Mouse (Mus musculus): ENCODE data around the gene 0610030E20Rik. TPM values are rescaled to one million over a fixed set of nuclear protein-coding genes. Genes with fewer than 3 reads are reported as not detected.
A peak's percentile ranks its signal among the peaks of the same experiment; 100 is the strongest.

0610030E20Rik gene
- polyA plus RNA-seq, 1 experiment from 2014 or later: 16.0 TPM

GRCm38 (mm10) chr6:72362132-72363028 lies 15.3 kb downstream of the 0610030E20Rik start:
- peak; percentile 97 for ATAC-seq (replicated peaks; ENCODE audit: extremely low read depth, insufficient read depth, low FRiP score)
- H3K9me3 ChIP-seq (replicated peaks; ENCODE audit: control insufficient read depth, low read length): no peaks in the 10 kb centered on the region
- peak overlapping the region; percentile 94 for H3K4me3 ChIP-seq (ENCODE audit: low read length)
- peaks cover 10% of the 10 kb centered on the region; the same call in 1 of the 2 replicates for H3K36me3 ChIP-seq (ENCODE audit: control insufficient read depth, insufficient read depth)
- WGBS: under 1% methylated on average over 42 of the region's 42 CpGs
- no peaks in the 10 kb centered on the region for H3K27me3 ChIP-seq (ENCODE audit: control insufficient read depth, insufficient read depth, low read length)
- H3K4me1 ChIP-seq (ENCODE audit: control insufficient read depth, insufficient read depth, low read length): peaks cover 17% of the 10 kb centered on the region
- H3K4me2 ChIP-seq (ENCODE audit: low read depth, low read length): peak overlapping the region; percentile 90
- H3K9ac ChIP-seq (ENCODE audit: low read length): peak overlapping the region; percentile 85
- peak overlapping the region; percentile 87 for H3K27ac ChIP-seq (ENCODE audit: low read length)

GRCm38 (mm10) chr6:72364009-72364408 lies 16.9 kb downstream of the 0610030E20Rik start:
- WGBS: 40% methylated on average over 7 of the region's 7 CpGs
- H3K4me3 ChIP-seq (ENCODE audit: low read length): no peak overlapping the region
- no peak overlapping the region for H3K9ac ChIP-seq (ENCODE audit: low read length)
- peaks cover 7% of the 10 kb centered on the region; the same call in 1 of the 2 replicates for H3K36me3 ChIP-seq (ENCODE audit: control insufficient read depth, insufficient read depth)
- no peak overlapping the region for H3K4me2 ChIP-seq (ENCODE audit: low read depth, low read length)
- H3K4me1 ChIP-seq (ENCODE audit: control insufficient read depth, insufficient read depth, low read length): peaks cover 17% of the 10 kb centered on the region
- H3K27ac ChIP-seq (ENCODE audit: low read length): no peak overlapping the region
- no peak for ATAC-seq (replicated peaks; ENCODE audit: extremely low read depth, insufficient read depth, low FRiP score)
- no peaks in the 10 kb centered on the region for H3K27me3 ChIP-seq (ENCODE audit: control insufficient read depth, insufficient read depth, low read length)
- H3K9me3 ChIP-seq (replicated peaks; ENCODE audit: control insufficient read depth, low read length): no peaks in the 10 kb centered on the region

GRCm38 (mm10) chr6:72364985-72365384 lies 17.9 kb downstream of the 0610030E20Rik start:
- no peak overlapping the region for H3K4me3 ChIP-seq (ENCODE audit: low read length)
- no peak overlapping the region for H3K27ac ChIP-seq (ENCODE audit: low read length)
- H3K9me3 ChIP-seq (replicated peaks; ENCODE audit: control insufficient read depth, low read length): no peaks in the 10 kb centered on the region
- H3K4me1 ChIP-seq (ENCODE audit: control insufficient read depth, insufficient read depth, low read length): peaks cover 17% of the 10 kb centered on the region
- 0 out of 2 replicates have a peak, but pooled peaks cover 2% of the 10 kb centered on the region for H3K36me3 ChIP-seq (ENCODE audit: control insufficient read depth, insufficient read depth)
- H3K4me2 ChIP-seq (ENCODE audit: low read depth, low read length): no peak overlapping the region
- 67% methylated on average over 6 of the region's 6 CpGs for WGBS
- no peaks in the 10 kb centered on the region for H3K27me3 ChIP-seq (ENCODE audit: control insufficient read depth, insufficient read depth, low read length)
- ATAC-seq (replicated peaks; ENCODE audit: extremely low read depth, insufficient read depth, low FRiP score): no peak
- no peak overlapping the region for H3K9ac ChIP-seq (ENCODE audit: low read length)

- Histone ChIP-seq H3K9me3 (replicated peaks; ENCODE audit: control insufficient read depth, low read length) (no peaks in the 10 kb centered on the region), H3K4me2 (ENCODE audit: low read depth, low read length) (no peak overlapping the region), H3K27me3 (ENCODE audit: control insufficient read depth, insufficient read depth, low read length) (no peaks in the 10 kb centered on the region), H3K9ac (ENCODE audit: low read length) (no peak overlapping the region), H3K36me3 (ENCODE audit: control insufficient read depth, insufficient read depth) (0 out of 2 replicates have a peak, but pooled peaks cover 2% of the 10 kb centered on the region), H3K27ac (ENCODE audit: low read length) (no peak overlapping the region), H3K4me3 (ENCODE audit: low read length) (no peak overlapping the region), H3K4me1 (ENCODE audit: control insufficient read depth, insufficient read depth, low read length) (peaks cover 14% of the 10 kb centered on the region)
- WGBS: 64% methylated on average over 3 of the region's 3 CpGs
- no peak for ATAC-seq (replicated peaks; ENCODE audit: extremely low read depth, insufficient read depth, low FRiP score)
These were observed 19.2 kb downstream of the 0610030E20Rik start for GRCm38 (mm10) chr6:72366304-72366703.

GRCm38 (mm10) chr6:72366844-72367443 lies 19.8 kb downstream of the 0610030E20Rik start, which contains the start of gene Rnf181:
Gene Rnf181, minus strand, starts transcription at chr6:72366956.
- Histone ChIP-seq H3K27ac (ENCODE audit: low read length) (no peak within 1 kb of the TSS), H3K4me2 (ENCODE audit: low read depth, low read length) (no peak within 1 kb of the TSS), H3K9me3 (replicated peaks; ENCODE audit: control insufficient read depth, low read length) (no peaks in the 10 kb centered on the region), H3K27me3 (ENCODE audit: control insufficient read depth, insufficient read depth, low read length) (no peaks in the 10 kb centered on the region), H3K9ac (ENCODE audit: low read length) (no peak within 1 kb of the TSS), H3K4me3 (ENCODE audit: low read length) (no peak within 1 kb of the TSS), H3K4me1 (ENCODE audit: control insufficient read depth, insufficient read depth, low read length) (peaks cover 14% of the 10 kb centered on the region), H3K36me3 (ENCODE audit: control insufficient read depth, insufficient read depth) (0 out of 2 replicates have a peak, but pooled peaks cover 2% of the 10 kb centered on the region)
- WGBS: 69% methylated on average over 4 of the region's 4 CpGs
- no peak for ATAC-seq (replicated peaks; ENCODE audit: extremely low read depth, insufficient read depth, low FRiP score)

- H3K27me3 ChIP-seq (ENCODE audit: control insufficient read depth, insufficient read depth, low read length): no peaks in the 10 kb centered on the region
- WGBS: 83% methylated on average over 4 of the region's 4 CpGs
- H3K36me3 ChIP-seq (ENCODE audit: control insufficient read depth, insufficient read depth): 0 out of 2 replicates have a peak, but pooled peaks cover 2% of the 10 kb centered on the region
- peaks cover 14% of the 10 kb centered on the region for H3K4me1 ChIP-seq (ENCODE audit: control insufficient read depth, insufficient read depth, low read length)
- no peaks in the 10 kb centered on the region for H3K9me3 ChIP-seq (replicated peaks; ENCODE audit: control insufficient read depth, low read length)
- H3K4me2 ChIP-seq (ENCODE audit: low read depth, low read length): no peak overlapping the region
- no peak overlapping the region for H3K9ac ChIP-seq (ENCODE audit: low read length)
- ATAC-seq (replicated peaks; ENCODE audit: extremely low read depth, insufficient read depth, low FRiP score): no peak
- H3K4me3 ChIP-seq (ENCODE audit: low read length): no peak overlapping the region
- no peak overlapping the region for H3K27ac ChIP-seq (ENCODE audit: low read length)
These were observed 20.4 kb downstream of the 0610030E20Rik start for GRCm38 (mm10) chr6:72367460-72367974.

- H3K4me3 ChIP-seq (ENCODE audit: low read length): no peak overlapping the region
- H3K4me1 ChIP-seq (ENCODE audit: control insufficient read depth, insufficient read depth, low read length): peaks cover 12% of the 10 kb centered on the region
- 0 out of 2 replicates have a peak, but pooled peaks cover 2% of the 10 kb centered on the region for H3K36me3 ChIP-seq (ENCODE audit: control insufficient read depth, insufficient read depth)
- 79% methylated on average over 4 of the region's 4 CpGs for WGBS
- no peak overlapping the region for H3K27ac ChIP-seq (ENCODE audit: low read length)
- no peak for ATAC-seq (replicated peaks; ENCODE audit: extremely low read depth, insufficient read depth, low FRiP score)
- H3K4me2 ChIP-seq (ENCODE audit: low read depth, low read length): no peak overlapping the region
- H3K9ac ChIP-seq (ENCODE audit: low read length): no peak overlapping the region
- H3K9me3 ChIP-seq (replicated peaks; ENCODE audit: control insufficient read depth, low read length): no peaks in the 10 kb centered on the region
- H3K27me3 ChIP-seq (ENCODE audit: control insufficient read depth, insufficient read depth, low read length): no peaks in the 10 kb centered on the region
These were observed 22.4 kb downstream of the 0610030E20Rik start for GRCm38 (mm10) chr6:72369557-72369956.

GRCm38 (mm10) chr6:72370091-72370490 lies 23.0 kb downstream of the 0610030E20Rik start:
- Histone ChIP-seq H3K27ac (ENCODE audit: low read length) (no peak overlapping the region), H3K27me3 (ENCODE audit: control insufficient read depth, insufficient read depth, low read length) (no peaks in the 10 kb centered on the region), H3K36me3 (ENCODE audit: control insufficient read depth, insufficient read depth) (0 out of 2 replicates have a peak, but pooled peaks cover 2% of the 10 kb centered on the region), H3K4me3 (ENCODE audit: low read length) (no peak overlapping the region), H3K9ac (ENCODE audit: low read length) (no peak overlapping the region), H3K4me1 (ENCODE audit: control insufficient read depth, insufficient read depth, low read length) (peaks cover 12% of the 10 kb centered on the region), H3K9me3 (replicated peaks; ENCODE audit: control insufficient read depth, low read length) (no peaks in the 10 kb centered on the region), H3K4me2 (ENCODE audit: low read depth, low read length) (no peak overlapping the region)
- ATAC-seq (replicated peaks; ENCODE audit: extremely low read depth, insufficient read depth, low FRiP score): no peak
- WGBS: 66% methylated on average over 12 of the region's 12 CpGs
